Mouse (Mus musculus) heart, adult 2 months (tissue): Measurements from ENCODE around the gene BC107364. TPM values are rescaled to one million over a fixed set of nuclear protein-coding genes. Genes with fewer than 3 reads are reported as not detected.
A peak's percentile ranks its signal among the peaks of the same experiment; 100 is the strongest.
"Not testable (repeated sequence)": the region's sequence is repeated elsewhere in the genome, so short reads cannot be mapped to it uniquely, and the experiment has no call there.

Experiments used
- DNase-seq, 2 experiments: peaks; one replicate each; pipeline ENCODE4 v3.0.0; 2021
- H3K27ac ChIP-seq: fragments of 200-600 bp; 2 replicates; pipeline ENCODE4 v1.8.1; 2022
- H3K27me3 ChIP-seq: fragments of 200-500 bp; 2 replicates; pipeline ENCODE4 v1.6.1; 2012; ENCODE audit warnings: mild to moderate bottlenecking, low read length, inconsistent platforms, mixed read lengths; ENCODE audit not compliant: control insufficient read depth, insufficient read depth
- H3K36me3 ChIP-seq: fragments of 200-500 bp; 2 replicates; pipeline ENCODE4 v1.6.1; 2012; ENCODE audit warnings: low read length, inconsistent platforms; ENCODE audit not compliant: control insufficient read depth, insufficient read depth
- H3K4me1 ChIP-seq: fragments of 200-500 bp; 2 replicates; pipeline ENCODE4 v1.6.1; 2011; ENCODE audit warnings: low read length; ENCODE audit not compliant: control insufficient read depth, insufficient read depth
- H3K4me3 ChIP-seq: fragments of 200-600 bp; 2 replicates; pipeline ENCODE4 v1.8.1; 2022
- H3K79me2 ChIP-seq: fragments of 200-500 bp; replicated peaks from 2 replicates; pipeline ENCODE4 v1.6.1; 2012; ENCODE audit warnings: mild to moderate bottlenecking, inconsistent platforms, low read length, moderate library complexity, mixed read lengths; ENCODE audit not compliant: control insufficient read depth, insufficient read depth
- H3K9ac ChIP-seq: fragments of 200-500 bp; 2 replicates; pipeline ENCODE4 v1.6.1; 2012; ENCODE audit warnings: low read depth, mild to moderate bottlenecking, control low read depth, inconsistent platforms, low read length, mixed read lengths
- CTCF ChIP-seq: fragments of 200-600 bp; IDR thresholded peaks from 2 replicates; pipeline ENCODE4 v1.8.1; 2022; ENCODE audit warnings: antibody characterized with exemption, mild to moderate bottlenecking, moderate library complexity
- EP300 ChIP-seq: fragments of 200-500 bp; IDR thresholded peaks from 2 replicates; pipeline ENCODE4 v1.6.1; 2011; ENCODE audit warnings: low read depth, low read length, control low read depth; ENCODE audit not compliant: insufficient read depth
- POLR2A ChIP-seq: fragments of 200-500 bp; IDR thresholded peaks from 2 replicates; pipeline ENCODE4 v1.6.1; 2011; ENCODE audit warnings: mild to moderate bottlenecking, low read depth, low read length, control low read depth; ENCODE audit not compliant: insufficient read depth
- WGBS: fragments of 180-500 bp; shearing (Covaris S2); methylation state at CpG from one replicate; pipeline ENCODE4 v1.1.7; 2018; 5-methylcytosine and 5-hydroxymethylcytosine counted together
- intact Hi-C: fragments of 180-260 bp; cut with DNase I; formaldehyde crosslinking; loops from one replicate; pipeline ENCODE4 v1.15.1; 2025
- polyA plus RNA-seq: library from polyadenylated mRNA; depleted of rRNA; stranded (reverse); fragments of >200 nt; gene quantifications from 2 replicates; pipeline ENCODE4 v1.2.3, GENCODE M21; 2012
- total RNA-seq, 2 experiments: library from RNA; stranded (reverse); gene quantifications; 2 replicates each; pipeline ENCODE4 v1.2.3; 2021

The BC107364 gene
- total and polyA plus RNA-seq, 3 experiments = not detected

- Histone ChIP-seq H3K27me3 (no peaks in the 10 kb centered on the region), H3K4me3 (no peak overlapping the region), H3K9ac (no peak overlapping the region), H3K36me3 (peaks cover 3% of the 10 kb centered on the region), H3K79me2 (no peaks in the 10 kb centered on the region), H3K4me1 (no peaks in the 10 kb centered on the region), H3K27ac (no peak overlapping the region)
- no peak for DNase-seq
- no peak for TF ChIP-seq EP300
- TF ChIP-seq POLR2A = no peak
- no peak for TF ChIP-seq CTCF
- intact Hi-C loops = no loop called here
- 95% methylated on average over 2 of the region's 2 CpGs for WGBS
These were observed 33.3 kb upstream of the BC107364 start for GRCm38 (mm10) chr3:96485361-96485760.

- Histone ChIP-seq H3K4me3 (no peak overlapping the region), H3K36me3 (peaks cover 3% of the 10 kb centered on the region), H3K27me3 (no peaks in the 10 kb centered on the region), H3K27ac (no peak overlapping the region), H3K9ac (no peak overlapping the region), H3K79me2 (no peaks in the 10 kb centered on the region), H3K4me1 (no peaks in the 10 kb centered on the region)
- DNase-seq = no peak
- TF ChIP-seq EP300 = no peak
- no peak for TF ChIP-seq POLR2A
- TF ChIP-seq CTCF = no peak
- intact Hi-C loops = no loop called here
- 81% methylated on average over 4 of the region's 4 CpGs for WGBS
These were observed 32.8 kb upstream of the BC107364 start for GRCm38 (mm10) chr3:96484921-96485320.

- WGBS = 92% methylated on average over 2 of the region's 2 CpGs
- TF ChIP-seq EP300 (no peak), POLR2A (no peak), CTCF (no peak)
- intact Hi-C loops = no loop called here
These were observed 31.8 kb upstream of the BC107364 start for GRCm38 (mm10) chr3:96483946-96484345.

GRCm38 (mm10) chr3:96483044-96483443 is 30.9 kb upstream of the BC107364 start:
- H3K4me3 ChIP-seq, H3K27me3 ChIP-seq, H3K79me2 ChIP-seq, H3K27ac ChIP-seq, H3K4me1 ChIP-seq, H3K36me3 ChIP-seq, H3K9ac ChIP-seq, DNase-seq, intact Hi-C loops: not testable (repeated sequence)
- TF ChIP-seq CTCF = peak; percentile 52
- WGBS = 57% methylated on average over 7 of the region's 7 CpGs

More at GRCm38 (mm10) chr3:96483946-96484345, 31.8 kb upstream of the BC107364 start:
- Histone ChIP-seq H3K9ac (no peak overlapping the region), H3K79me2 (no peaks in the 10 kb centered on the region), H3K27me3 (no peaks in the 10 kb centered on the region), H3K4me1 (no peaks in the 10 kb centered on the region), H3K4me3 (no peak overlapping the region), H3K27ac (no peak overlapping the region), H3K36me3 (peaks cover 3% of the 10 kb centered on the region)
- DNase-seq = no peak

- WGBS = 85% methylated on average over 13 of the region's 13 CpGs
- no peak for DNase-seq
These were observed 30.3 kb upstream of the BC107364 start for GRCm38 (mm10) chr3:96482451-96482850.

GRCm38 (mm10) chr3:96481856-96482255 is 29.8 kb upstream of the BC107364 start:
- Histone ChIP-seq H3K9ac (no peak overlapping the region), H3K79me2 (no peaks in the 10 kb centered on the region), H3K4me1 (no peaks in the 10 kb centered on the region), H3K27ac (no peak overlapping the region), H3K4me3 (no peak overlapping the region), H3K27me3 (no peaks in the 10 kb centered on the region), H3K36me3 (no peaks in the 10 kb centered on the region)
- 92% methylated on average over 3 of the region's 3 CpGs for WGBS
- no peak for DNase-seq
- TF ChIP-seq EP300 (no peak), POLR2A (no peak), CTCF (no peak)
- intact Hi-C loops = no loop called here

More at GRCm38 (mm10) chr3:96482451-96482850, 30.3 kb upstream of the BC107364 start:
- peaks cover 3% of the 10 kb centered on the region for H3K36me3 ChIP-seq
- no peak overlapping the region for H3K9ac ChIP-seq
- no peak for TF ChIP-seq EP300
- TF ChIP-seq CTCF = no peak
- TF ChIP-seq POLR2A = no peak
- H3K4me3 ChIP-seq = no peak overlapping the region
- no peaks in the 10 kb centered on the region for H3K27me3 ChIP-seq
- no peaks in the 10 kb centered on the region for H3K4me1 ChIP-seq
- intact Hi-C loops = no loop called here
- no peaks in the 10 kb centered on the region for H3K79me2 ChIP-seq
- H3K27ac ChIP-seq = no peak overlapping the region
